Mouse (Mus musculus) gastrocnemius, postnatal 25 days (tissue): ENCODE results near the gene Tex30. TPM values are rescaled to one million over a fixed set of nuclear protein-coding genes. Genes with fewer than 3 reads are reported as not detected.
A peak's percentile ranks its signal among the peaks of the same experiment; 100 is the strongest.
"Not testable (repeated sequence)": the region's sequence is repeated elsewhere in the genome, so short reads cannot be mapped to it uniquely, and the experiment has no call there.

ENCODE experiments used
- DNase-seq: peaks from one replicate; pipeline ENCODE4 v3.0.0; 2022
- long read RNA-seq, 2 experiments: library from polyadenylated mRNA; stranded (forward); transcript quantifications; one replicate each; pipeline ENCODE4 v2.0.0; 2021
- total RNA-seq, 2 experiments: library from RNA; stranded (reverse); gene quantifications; 1 replicate in 1 of 2; 2 replicates in 1 of 2; pipeline ENCODE4 v1.2.3; 2021

Gene Tex30
- 1 to 10 TPM; 5.0 to 5.4 TPM for total RNA-seq
- long read RNA-seq, experiment 1, partial matches to known transcripts, result 0 of 3 reads
- long read RNA-seq, experiment 1, other reads (novel, unspliced or antisense), result 0 of 3 reads
- long read RNA-seq, experiment 2, partial matches to known transcripts, result 0 of 6 reads
- long read RNA-seq, experiment 2, other reads (novel, unspliced or antisense), result 3 of 6 reads

DNA sequence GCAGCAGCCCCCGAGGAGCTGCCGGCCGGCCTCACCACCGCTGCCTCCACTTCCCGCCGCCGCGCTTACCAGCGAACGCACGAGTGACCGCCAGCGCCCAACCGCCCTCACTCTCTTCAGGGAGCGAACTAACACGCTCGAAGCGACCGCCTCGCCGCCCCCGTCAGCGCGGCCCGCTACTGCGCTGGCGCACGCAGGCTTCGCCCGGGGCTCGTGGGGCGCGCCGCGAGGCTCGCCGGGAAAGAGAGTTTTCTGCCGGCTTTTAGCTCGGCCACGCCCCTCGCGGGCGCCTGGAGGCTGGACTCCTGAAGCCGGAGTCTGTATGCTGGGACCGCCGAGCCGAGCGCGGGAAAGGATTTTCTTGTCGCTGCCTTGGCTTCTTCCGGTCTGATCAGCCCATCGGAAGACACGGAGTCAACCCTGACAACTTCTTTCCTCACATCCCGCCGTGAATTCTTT, at the start of gene Tex30:
Tex30 (minus strand) TSS at position 183 of the 459 bp plus-strand sequence.
- DNase-seq, result peak; percentile 93

DNA sequence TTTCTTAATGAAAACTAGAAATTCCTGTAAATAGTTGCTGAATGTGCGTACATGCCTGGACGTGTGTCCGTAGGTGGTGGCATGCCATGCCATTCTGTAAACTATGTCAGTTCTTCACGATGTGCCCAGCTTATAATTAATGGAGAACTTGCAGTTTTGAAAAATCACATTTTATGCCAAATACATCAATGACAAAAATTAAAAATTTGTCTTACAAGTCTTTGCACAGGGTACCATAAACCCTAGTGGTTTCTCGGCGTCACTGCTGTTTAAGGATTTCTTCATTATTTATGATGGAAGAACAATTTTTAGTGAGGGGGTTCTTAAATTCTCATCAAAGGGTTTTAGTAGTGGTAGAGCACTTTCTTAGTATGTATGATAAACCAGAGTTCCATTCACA, 46.5 kb upstream of the Tex30 start:
- DNase-seq, result no peak

DNA sequence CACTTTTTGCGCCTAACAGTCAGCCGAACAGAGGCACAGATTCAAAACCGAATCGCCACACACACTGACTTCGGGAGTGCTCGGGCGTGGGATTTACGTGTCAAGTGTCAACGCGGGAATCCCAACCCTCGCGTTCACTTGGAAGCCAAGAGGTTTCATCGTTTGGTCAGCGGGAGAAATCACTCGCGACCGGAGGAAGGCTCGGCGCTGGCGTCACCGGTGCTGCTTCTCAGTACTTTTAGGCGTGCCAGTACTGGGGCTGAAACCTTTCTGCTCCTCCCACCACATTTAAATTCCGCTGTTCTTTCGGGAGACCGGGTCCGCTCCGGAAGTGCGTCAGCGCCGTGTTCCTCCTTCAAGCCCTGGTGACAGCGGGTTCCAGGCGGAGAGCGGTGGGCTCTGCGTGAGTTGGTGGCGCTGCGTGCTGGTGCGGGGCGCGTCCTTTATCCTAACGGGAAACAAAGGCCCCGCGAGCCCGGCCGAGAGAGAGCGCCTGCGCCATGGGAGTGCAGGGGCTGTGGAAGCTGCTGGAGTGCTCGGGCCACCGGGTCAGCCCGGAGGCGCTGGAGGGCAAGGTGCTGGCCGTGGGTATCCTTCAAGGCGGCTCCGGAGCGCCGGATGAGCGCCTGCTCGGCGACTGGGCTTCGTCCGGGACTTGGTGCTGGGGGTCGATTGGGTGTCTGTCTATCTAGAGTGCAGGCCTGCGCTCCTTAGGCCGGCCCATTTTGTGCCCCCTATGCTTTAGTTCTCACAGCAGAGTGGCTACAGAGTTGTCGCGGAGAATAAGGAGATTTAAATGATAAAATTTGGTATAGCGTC, 45.5 kb upstream of the Tex30 start, which contains the start of gene Ercc5:
Ercc5 (plus strand) TSS at position 182 of the 819 bp plus-strand sequence.
- DNase-seq, result peak; percentile 85

DNA sequence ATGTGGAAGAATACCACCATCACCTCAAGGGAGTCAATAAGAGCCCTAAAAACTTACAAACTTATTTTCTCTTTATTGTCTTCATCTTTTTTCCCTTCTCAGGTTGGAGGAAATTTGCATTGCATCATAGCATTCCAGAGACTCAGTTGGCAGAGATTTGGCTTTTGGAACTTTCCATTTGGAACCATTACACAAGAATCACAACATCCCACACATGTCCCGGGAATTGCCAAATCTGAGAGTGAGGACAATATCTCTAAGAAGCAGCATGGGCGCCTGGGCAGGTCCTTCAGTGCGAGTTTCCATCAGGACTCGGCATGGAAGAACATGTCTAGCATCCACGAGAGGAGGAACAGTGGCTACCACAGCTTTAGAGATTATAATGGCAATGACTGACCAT, 40.5 kb upstream of the Tex30 start:
- DNase-seq, result no peak

DNA sequence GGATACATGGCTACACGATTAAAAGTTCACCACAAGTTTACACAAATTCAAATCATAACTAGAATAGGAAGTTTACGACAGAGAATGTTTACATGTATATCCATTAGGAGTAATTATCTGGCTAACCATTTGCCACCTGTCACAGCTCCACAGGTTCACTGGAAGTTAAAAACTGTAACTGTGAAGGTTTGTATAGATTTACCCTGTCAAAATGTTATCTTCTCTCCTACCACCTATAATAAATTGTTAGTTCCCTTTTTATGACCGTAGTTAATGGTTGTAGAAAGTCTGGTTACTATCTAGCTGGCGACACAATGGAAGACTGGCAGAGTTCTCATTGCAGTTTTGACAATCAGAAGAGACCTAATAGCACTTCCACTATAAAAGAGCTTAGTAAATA, 38.0 kb upstream of the Tex30 start:
- no peak for DNase-seq

DNA sequence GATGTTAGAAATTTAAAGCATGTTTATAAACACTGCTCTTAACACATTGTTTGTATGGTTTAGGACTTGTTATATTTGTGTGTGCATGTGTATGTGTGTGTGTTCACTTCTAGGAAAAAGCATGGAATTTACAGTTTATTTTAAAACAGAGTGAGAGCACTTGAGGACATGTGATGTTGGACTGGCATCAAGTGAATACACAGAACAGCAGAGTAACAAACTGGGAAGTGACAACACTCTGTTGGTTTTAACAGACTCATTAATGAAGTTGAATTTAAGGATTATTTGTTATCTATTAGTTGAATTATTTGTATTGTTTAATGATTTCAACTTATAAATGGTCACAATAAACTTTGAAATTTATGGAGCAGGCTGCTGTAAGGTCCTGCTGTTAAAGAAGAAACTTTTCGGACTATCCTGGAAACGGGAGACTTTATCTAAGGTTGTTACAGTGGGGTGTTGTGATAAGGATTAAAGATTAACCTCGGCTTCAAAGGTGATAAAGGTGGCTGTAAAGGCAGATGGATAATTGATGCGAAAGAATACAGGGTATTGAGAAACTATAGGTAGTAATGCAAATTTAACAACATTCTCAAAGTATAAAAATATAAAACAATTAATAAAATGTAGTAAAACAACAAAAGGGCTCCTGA, 27.8 kb upstream of the Tex30 start:
- DNase-seq, result no peak

DNA sequence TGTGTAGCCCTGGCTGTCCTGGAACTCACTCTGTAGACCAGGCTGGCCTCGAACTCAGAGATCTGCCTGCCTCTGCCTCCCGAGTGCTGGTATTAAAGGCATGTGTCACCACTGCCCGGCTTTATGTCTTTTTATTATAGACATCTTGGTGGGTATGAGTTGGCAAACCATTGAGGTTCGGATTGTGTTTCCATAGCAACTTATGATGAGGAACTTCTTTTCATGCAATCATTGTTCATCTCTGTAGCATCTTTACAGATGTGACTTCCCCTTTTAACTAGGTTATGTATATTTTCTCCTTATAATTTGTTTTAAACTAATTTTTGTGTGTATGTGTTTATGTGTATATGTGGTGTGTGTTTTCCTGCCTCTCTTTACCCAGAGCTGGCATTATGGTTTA, 23.3 kb upstream of the Tex30 start:
- no peak for DNase-seq

DNA sequence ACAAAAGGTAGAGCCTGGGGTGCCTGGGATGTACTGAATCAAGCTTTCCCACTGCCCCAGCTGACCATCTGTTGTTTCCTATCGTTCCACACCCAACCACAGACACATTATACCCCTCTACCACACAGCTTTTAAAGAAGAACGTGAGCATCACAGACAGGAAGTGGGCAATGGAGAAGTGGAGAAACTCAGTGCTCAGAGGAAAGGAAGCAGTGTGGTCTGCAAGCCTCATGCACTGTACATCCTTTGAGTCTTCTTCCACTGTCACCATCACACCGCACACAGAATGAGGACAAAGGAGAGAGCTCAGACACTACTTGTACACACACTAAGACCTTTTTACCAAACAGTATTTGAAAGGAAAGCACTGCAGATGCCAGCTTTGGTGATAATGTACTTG, 20.0 kb upstream of the Tex30 start:
- DNase-seq, result no peak

DNA sequence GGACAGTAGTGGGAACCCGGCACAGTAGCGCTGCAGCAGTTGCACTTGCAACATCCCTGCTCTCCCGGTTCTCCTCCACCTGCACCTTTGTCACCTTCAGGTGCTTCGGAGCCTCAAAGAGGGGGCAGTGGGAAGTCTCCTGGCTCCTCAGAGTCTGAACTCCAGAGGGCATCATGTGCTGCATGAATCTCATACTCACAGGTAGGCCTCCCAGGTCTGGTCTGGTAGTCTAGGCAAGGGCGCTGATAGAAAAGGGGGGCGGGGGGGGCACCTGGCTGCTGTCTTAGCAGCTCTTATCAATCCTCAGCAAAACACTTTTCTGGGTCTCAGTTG, 17.8 kb upstream of the Tex30 start:
- no peak for DNase-seq

DNA sequence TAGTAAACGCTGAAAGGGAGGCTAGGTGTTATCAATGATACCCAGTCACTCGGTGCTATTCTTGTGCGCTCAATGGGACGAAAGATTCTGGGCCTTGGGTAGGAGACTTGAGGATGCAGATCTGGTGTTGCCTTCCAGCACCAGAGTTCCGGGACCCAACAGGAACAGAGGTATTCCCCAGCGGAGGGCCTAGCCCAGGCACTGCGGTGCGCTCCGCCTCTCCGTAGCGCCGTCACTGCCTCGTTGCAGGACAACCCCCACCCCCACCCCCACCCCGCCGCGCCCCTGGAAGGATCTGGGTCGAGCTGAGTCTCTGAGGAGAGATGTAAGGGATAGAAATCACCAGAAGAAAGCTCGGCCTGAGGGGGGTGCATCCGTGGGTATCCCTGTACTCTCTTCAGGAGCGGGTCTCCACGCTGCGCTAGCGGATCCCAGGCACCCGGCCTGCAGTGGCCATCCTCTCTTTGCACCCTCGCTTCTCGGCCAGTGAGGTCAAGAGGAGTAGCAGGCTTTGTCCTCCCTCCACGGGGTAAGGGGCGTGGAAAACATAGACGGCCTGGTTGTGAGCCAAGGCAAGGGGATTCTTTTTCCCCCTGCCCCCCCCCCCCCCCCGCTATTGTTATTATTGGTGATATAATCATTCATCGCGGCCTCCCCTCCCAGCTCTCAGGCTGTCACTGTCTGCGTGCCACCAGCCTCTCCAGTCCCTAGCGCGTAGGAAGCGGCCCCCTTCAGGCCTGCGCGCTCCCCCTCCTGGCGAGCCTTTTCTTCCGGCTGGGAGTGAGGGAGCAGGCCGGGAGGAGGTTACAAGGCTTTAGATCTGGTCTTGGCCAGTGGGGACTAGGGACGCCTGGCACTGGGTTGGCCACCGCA, 17.2 kb upstream of the Tex30 start:
- peak; percentile 80 for DNase-seq

DNA sequence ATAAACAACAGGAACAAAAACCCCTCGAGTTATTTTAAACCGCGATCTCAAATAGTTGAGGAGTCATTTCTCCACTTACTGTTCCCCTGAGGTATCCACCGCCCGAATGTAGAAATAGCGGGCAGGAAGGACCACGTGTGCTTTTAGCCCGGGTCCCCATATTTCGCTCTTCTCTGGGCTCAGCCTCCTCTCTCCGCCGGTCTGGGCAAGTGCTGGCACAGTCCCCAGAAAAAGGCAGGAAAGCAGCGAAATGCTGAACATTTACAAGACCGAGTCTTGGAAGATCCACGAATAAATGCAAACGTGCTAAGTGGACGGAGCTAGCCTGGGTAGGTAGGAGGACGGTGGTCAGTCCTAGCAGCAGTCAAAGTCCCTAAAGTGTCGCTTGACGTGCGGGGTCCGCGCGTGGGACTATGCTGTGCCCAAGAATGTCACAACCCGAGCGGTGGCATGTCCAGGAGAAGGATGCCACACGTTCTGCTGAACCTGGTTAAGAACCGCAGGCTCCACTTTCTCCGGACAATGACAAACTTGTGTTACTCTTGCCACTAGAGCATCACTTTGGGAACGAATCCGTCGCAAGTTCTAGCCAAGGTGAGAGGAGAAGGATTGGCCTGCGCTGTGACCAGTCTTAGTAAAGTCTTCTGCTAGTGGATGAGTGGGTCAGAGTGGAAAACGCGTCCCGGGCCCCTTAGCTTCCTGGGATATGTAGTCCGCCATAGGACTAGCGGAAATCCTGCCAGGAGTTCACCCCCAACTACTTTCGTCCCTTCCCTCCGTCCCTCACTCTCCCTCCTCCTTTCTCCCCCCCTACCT, 16.2 kb upstream of the Tex30 start, which contains the start of the genes Kdelc1 and Bivm:
Kdelc1 (minus strand) TSS at position 570 of the 816 bp plus-strand sequence.
Bivm (plus strand) TSS at position 719 of the 816 bp plus-strand sequence.
- DNase-seq, result peak; percentile 89

DNA sequence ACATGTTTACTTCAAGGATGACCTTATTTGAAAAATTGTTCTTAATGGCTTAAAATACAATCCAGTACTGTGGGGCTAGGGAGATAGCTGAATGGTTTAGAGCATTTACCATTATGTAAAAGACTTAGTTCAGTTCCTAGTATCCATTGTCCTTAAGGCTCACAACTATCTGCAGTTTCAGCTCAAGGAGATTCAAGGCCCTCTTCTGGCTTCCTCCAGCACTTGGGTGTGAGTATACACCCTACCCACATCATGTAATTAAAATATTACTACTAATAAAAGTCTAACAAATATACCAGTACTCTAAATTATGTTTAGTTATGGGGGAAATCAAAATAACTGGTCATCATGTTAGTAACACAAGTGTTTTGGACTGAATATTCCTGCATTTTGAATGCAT, 15.3 kb upstream of the Tex30 start:
- no peak for DNase-seq

DNA sequence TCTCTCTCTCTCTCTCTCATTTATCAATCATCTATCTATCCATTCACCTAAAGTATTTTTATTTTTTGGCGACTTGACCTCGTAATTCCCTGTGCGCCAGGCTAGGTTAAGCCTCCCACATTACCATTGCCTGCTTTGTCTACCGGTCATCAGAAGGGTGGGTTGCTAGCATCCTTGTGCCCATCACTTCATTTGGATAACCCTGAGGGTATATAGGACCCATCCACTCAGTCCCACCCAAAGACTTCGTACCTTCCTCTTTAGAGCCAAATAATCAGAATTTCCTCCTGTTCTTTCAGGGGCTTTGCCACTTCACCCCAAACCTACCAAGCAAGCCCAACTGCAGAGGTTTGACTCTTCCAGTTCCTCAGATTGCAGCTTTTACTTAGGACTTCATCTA, 698 bp upstream of the Tex30 start:
- DNase-seq, result no peak

DNA sequence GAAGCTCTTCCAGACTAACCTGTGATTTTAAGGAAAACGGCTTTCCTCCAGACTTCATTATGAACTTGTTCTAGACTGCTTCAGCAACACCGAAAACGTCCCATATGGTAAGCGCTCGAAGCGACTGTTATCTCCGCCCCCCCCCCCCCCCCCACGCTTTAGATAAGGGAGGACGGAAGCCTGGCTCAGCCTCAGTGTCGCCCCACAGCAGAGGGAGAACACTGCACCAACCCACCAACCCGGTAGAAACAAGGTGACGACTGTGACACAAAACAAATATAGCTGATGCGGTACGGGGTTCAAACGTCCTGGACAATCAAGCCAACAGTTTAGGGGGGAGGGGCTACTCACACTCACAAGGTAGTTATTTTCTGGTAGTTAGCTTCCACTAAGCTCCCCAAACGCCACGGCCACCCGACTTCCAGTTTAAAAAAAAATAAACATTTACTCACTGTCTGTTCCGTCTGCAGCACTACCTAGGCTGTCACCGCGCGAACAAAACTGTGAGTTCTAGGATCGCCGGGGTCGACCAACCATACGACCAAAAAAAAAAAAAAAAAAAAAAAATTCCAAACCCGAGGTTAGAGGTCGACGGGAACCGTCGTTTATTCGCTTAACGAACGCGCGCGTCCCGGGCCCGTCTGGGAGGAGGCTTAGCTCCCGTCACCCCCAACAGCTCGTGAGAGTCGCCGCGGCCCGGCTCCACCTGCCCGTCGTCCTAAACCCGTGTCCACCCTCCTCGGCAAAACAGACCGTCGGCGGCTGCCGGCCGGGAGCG, 604 bp downstream of the Tex30 start:
- peak; percentile 8 for DNase-seq

DNA sequence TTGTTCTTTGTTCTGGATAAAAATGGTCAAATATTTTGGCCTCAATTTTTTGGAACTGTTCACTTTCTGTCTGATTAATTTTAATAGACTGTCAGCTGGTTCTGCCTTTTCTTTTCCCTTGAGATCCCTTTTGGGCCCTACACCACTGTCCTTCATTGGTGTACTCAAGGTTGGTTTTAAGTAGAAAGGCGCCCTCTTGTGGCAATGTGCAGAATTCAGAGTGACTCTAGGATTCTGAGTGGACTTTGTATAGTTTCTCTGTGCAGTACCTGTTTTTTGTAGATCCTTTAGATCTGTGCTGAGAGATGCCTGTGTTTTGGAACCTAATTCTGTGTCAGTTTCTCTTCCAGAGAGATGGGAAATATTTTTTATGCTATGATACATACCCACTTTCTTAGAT, 37.6 kb downstream of the Tex30 start:
- DNase-seq, result no peak

DNA sequence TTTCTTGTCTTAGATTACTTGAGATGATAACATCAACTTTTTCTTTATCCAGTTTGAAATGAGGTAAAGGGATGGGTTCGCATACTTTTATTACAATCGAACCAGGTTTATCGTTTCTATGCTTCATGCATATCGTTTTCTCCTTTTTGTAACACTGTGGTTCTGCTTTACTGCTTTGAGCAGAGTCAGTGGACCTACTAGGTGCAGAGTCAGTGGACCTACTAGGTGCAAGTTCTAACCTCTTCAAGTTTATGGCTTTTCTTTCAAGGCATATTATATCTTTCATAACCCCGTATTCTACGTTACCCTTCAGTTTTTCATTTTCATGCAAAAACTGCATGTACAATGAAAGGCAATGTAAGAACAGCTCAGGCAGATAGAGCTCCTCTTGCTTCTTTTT, 38.8 kb downstream of the Tex30 start:
- DNase-seq, result no peak

DNA sequence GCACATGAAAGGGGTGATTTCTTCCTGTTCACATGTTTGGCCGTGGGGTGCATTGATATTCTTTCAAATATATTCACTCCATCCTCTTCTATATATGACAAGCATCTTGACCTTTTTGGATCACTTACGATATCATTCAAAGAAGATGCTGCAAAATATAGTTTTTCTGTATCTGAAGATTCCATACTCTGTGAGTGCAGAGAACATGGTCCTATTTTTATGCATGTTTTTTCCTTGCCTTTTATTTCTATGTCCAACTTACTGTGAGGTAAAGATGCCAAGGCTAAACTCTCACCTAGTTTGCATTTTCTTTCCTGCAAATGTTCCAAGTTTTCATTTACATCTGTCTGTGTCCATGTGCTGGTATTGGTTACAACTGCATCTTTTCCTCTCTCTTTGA, 40.4 kb downstream of the Tex30 start, which contains the start of gene Gm8251:
Gm8251 (minus strand) TSS at position 101 of the 400 bp plus-strand sequence.
- DNase-seq, result no peak

DNA sequence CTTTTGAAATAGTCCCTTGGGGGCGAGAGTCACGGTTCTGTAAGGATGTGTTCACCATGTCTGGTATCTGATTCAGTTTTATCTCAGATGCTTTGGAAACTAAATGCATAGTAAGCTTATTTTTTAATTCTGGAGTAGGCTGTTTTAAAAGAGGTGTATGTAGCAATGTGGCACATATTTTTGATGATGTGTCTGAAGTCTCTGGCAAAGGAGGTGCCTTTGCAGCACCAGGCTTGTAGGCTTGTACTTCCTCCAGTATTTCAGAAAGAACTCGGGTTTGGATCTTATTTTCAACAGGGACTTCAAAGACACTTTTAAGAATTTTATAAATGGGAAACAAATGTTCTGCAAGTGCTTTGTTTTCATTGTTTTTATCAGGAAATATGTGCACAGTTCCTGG, 44.4 kb downstream of the Tex30 start:
- DNase-seq, result no peak

DNA sequence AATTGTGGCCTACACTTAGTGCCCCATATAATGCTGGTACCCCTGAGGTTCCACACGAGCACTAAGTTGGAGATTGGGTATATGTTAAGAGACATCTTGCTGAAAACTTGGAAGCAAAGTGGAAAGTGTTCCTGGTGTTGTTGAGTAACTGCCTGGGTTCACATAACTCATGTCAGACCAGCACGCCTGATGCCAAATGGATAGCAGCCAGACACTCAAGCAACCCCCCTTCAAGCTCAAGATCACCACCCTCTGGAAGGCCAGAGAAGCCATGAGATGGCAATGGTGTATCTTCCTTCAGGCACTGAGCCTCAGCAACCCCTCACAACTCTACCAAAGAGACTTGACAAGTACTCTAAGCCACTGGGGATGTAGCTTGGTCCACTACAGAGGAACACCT, 55.7 kb downstream of the Tex30 start:
- no peak for DNase-seq

DNA sequence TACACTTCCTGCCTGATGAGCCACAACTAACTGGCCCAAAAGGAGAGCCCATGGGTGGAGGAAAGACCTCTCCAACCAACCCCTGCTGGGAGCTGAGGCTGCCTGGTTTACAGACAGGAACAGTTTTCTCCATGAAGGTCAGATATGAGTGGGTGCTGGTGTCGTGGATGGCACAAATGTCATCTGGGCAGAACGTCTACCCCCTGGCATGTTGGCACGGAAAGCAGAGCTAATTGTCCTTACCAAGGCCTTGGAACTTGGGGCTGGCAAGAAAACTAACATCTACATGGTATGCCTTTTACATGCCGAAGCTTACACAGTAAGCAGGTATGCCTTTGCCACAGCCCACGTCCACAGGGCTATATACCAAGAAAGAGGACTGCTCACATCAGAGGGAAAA, 56.6 kb downstream of the Tex30 start:
- not testable (repeated sequence) for DNase-seq
